Mouse (Mus musculus): ENCODE results near the gene Zfp185.

DNA sequence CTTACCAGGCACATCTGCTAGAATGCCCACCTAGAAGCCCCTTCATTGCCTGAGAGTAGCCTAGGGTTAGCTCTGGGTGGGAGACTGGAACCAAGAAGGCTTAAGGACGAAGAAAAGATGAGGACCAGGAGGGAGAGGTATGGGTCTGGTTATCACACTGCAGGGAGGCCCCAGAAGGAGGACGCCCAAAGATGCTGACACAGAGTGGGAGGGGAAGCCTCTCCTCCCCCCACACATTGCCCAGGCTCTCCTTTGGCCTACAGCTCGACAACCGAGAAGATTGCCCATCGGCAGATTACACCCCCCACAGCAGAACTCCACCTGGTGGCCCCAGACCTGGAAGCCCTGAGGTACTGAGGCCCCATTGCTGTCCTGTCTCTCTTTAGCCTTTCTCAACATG lies 16.0 kb downstream of the Zfp185 start:
- TF ChIP-seq GATA1 (IDR thresholded peaks at IDR 0.05; ENCODE audit: borderline replicate concordance, low read length) (no peak), FLI1 (IDR thresholded peaks at IDR 0.05; ENCODE audit: low read length) (no peak)

All from megakaryocyte, embryonic 14.5 days (primary cell).